Mouse (Mus musculus) cerebellum, adult 2 months (tissue): ENCODE results near the gene Lin7a. TPM values are rescaled to one million over a fixed set of nuclear protein-coding genes. Genes with fewer than 3 reads are reported as not detected.

Experiments used
- DNase-seq, 2 experiments: peaks; one replicate each; pipeline ENCODE4 v3.0.0; 2021
- H3K27ac ChIP-seq: fragments of 200-500 bp; 2 replicates; pipeline ENCODE4 v1.5.1; 2012; ENCODE audit warnings: low read length, control low read depth, inconsistent platforms; ENCODE audit not compliant: insufficient read depth
- H3K27me3 ChIP-seq: fragments of 200-500 bp; 2 replicates; pipeline ENCODE4 v1.6.1; 2012; ENCODE audit warnings: inconsistent platforms, mild to moderate bottlenecking, low read length, moderate library complexity; ENCODE audit not compliant: control insufficient read depth, insufficient read depth
- H3K4me1 ChIP-seq: fragments of 200-500 bp; 2 replicates; pipeline ENCODE4 v1.6.1; 2011; ENCODE audit warnings: low read length; ENCODE audit not compliant: control insufficient read depth, insufficient read depth
- H3K4me3 ChIP-seq: fragments of 200-500 bp; replicated peaks from 2 replicates; pipeline ENCODE3; 2011; ENCODE audit warnings: mild to moderate bottlenecking, low read depth, low read length, control low read depth; ENCODE audit not compliant: insufficient read depth
- CTCF ChIP-seq: fragments of 200-500 bp; IDR thresholded peaks from 2 replicates; pipeline ENCODE4 v1.5.1; 2011; ENCODE audit warnings: low read depth, mild to moderate bottlenecking, control low read depth, low read length, moderate library complexity, borderline replicate concordance; ENCODE audit not compliant: insufficient read depth
- POLR2A ChIP-seq: fragments of 200-500 bp; IDR thresholded peaks from 2 replicates; pipeline ENCODE4 v1.6.1; 2011; ENCODE audit warnings: low read length, control low read depth, borderline replicate concordance; ENCODE audit not compliant: insufficient read depth
- WGBS: fragments of 180-500 bp; shearing (Covaris S2); methylation state at CpG from one replicate; pipeline ENCODE4 v1.1.7; 2018; 5-methylcytosine and 5-hydroxymethylcytosine counted together
- polyA plus RNA-seq: library from polyadenylated mRNA; depleted of rRNA; stranded (reverse); fragments of >200 nt; gene quantifications from 2 replicates; pipeline ENCODE4 v1.2.3, GENCODE M21; 2012

Lin7a gene
- polyA plus RNA-seq, 1 experiment: 49.4 TPM

GRCm38 (mm10) chr10:107300587-107301248 lies 29.2 kb downstream of the Lin7a start:
- no peak overlapping the region for H3K4me3 ChIP-seq
- no peak overlapping the region for H3K27ac ChIP-seq
- TF ChIP-seq CTCF (no peak), POLR2A (no peak)
- DNase-seq: no peak
- WGBS: 68% methylated on average over 2 of the region's 2 CpGs
- H3K4me1 ChIP-seq: peaks cover 11% of the 10 kb centered on the region; the same call in 1 of the 2 replicates
- H3K27me3 ChIP-seq: no peaks in the 10 kb centered on the region

GRCm38 (mm10) chr10:107310964-107311490 lies 39.5 kb downstream of the Lin7a start:
- 14% methylated on average over 5 of the region's 5 CpGs for WGBS
- no peak overlapping the region for H3K4me3 ChIP-seq
- TF ChIP-seq POLR2A (no peak), CTCF (no peak)
- no peak overlapping the region for H3K27ac ChIP-seq
- peak in 1 of 2 experiments; percentile 27 for DNase-seq
- peaks cover 7% of the 10 kb centered on the region; the same call in 1 of the 2 replicates for H3K4me1 ChIP-seq
- no peaks in the 10 kb centered on the region for H3K27me3 ChIP-seq

DNA sequence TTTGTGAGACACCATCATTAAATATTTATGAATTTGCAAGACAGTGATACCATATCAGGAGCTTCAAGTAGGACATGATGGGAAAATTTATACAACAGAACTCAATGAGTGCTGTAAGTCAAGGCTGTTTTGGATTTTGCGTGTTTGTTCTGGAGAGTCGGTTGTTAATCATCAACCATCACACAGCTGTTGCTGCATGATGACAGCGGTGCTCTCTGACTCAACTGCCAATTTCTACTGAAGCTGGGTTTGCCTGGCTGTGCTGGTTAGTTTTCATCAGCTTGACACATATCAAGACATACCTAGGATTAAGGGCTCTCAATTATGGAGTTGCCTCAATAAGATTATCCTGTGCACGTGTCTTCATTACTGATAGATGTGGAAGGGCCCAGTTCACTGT lies 41.1 kb downstream of the Lin7a start:
- 64% methylated on average over 4 of the region's 4 CpGs for WGBS
- H3K27me3 ChIP-seq: no peaks in the 10 kb centered on the region

DNA sequence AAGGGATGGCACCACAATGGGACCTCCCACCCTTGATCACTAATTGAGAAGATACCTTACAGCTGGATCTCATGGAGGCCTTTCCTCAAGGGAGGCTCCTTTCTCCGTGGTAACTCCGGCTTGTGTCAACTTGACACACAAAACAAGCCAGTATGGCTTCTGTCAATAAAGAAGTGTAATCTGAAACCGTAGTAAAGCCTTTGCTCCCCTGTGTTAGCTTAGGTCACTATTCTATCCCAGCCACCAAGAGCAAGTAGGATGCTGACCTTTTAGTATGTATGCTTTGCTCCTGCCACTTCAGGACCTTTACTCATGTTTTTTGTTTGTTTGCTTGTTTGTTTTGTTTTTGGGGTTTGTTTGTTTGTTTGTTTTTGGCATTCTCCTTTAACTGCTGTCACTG lies 41.9 kb downstream of the Lin7a start:
- no peaks in the 10 kb centered on the region for H3K27me3 ChIP-seq
- H3K4me1 ChIP-seq: peaks cover 7% of the 10 kb centered on the region; the same call in 1 of the 2 replicates
- WGBS: 67% methylated on average over 3 of the region's 3 CpGs
- DNase-seq: no peak
- no peak for TF ChIP-seq CTCF
- no peak for TF ChIP-seq POLR2A
- H3K27ac ChIP-seq: no peak overlapping the region
- no peak overlapping the region for H3K4me3 ChIP-seq

More for the DNA sequence above, 41.1 kb downstream of the Lin7a start:
- no peak for DNase-seq
- no peak overlapping the region for H3K4me3 ChIP-seq
- H3K4me1 ChIP-seq: peaks cover 7% of the 10 kb centered on the region; the same call in 1 of the 2 replicates
- TF ChIP-seq POLR2A (no peak), CTCF (no peak)
- H3K27ac ChIP-seq: no peak overlapping the region

DNA sequence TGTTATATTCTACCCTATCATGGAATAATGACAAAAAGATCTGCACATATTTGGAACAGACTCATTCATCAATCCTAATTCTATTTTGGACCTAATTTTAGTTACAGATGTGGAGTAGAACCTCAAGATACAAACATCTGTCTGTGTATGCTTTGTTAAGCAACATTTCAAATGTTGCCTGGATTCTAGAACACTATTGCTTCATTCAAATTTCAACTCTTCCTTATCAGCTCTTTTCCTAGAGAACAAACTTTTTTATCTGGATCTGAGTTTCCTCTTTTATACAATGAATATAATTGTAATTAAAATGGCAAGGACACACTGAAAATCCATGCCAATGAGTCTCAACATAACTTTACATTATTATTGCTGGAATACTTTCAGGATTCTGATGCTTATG lies 43.8 kb downstream of the Lin7a start:
- Histone ChIP-seq H3K4me1 (peaks cover 7% of the 10 kb centered on the region), H3K4me3 (no peak overlapping the region), H3K27ac (no peak overlapping the region), H3K27me3 (no peaks in the 10 kb centered on the region)
- TF ChIP-seq CTCF (no peak), POLR2A (no peak)
- no peak for DNase-seq

DNA sequence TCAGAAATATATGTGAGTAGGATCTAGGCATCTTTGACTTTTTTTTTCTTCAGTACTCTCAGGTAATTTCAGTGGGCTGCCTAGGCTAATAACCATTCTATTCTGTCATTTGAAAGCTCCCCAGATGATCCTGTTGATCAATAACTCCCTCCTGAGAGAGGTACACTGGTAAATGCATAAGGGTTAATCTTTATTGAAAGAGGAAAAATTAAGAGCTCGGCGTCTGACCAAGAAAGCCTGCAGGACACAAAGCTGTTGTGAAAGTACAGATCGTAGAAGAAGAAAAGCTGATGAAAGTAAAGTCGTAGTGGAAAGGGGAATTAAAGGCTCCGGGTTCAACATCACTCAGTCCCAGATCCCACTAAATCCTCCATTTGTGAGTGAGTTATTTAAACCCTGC lies 44.2 kb downstream of the Lin7a start:
- no peak overlapping the region for H3K27ac ChIP-seq
- H3K4me1 ChIP-seq: peaks cover 7% of the 10 kb centered on the region
- 81% methylated on average over 5 of the region's 5 CpGs for WGBS
- TF ChIP-seq POLR2A (no peak), CTCF (no peak)
- H3K4me3 ChIP-seq: no peak overlapping the region
- no peak for DNase-seq
- no peaks in the 10 kb centered on the region for H3K27me3 ChIP-seq

DNA sequence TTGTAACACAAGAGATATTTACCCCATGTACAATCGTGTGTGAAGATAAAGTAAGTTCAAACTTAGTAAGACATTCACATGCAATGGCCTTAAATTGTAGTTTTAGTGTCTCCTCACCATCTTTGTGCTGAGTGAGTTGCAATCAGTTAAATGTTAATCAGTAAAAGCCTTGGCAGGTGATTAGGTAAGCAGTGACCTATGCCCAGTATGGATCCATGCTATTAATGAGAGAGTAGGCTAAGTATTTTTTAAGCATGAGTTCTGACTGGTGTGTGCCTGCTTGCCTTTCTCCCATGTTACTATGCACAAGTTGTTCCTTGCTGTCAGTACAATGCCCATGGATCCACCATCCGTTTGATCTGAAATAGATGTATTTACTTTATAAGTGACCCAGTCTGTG lies 44.6 kb downstream of the Lin7a start:
- H3K4me3 ChIP-seq: no peak overlapping the region
- 85% methylated on average over 2 of the region's 2 CpGs for WGBS
- H3K27ac ChIP-seq: no peak overlapping the region
- no peak for TF ChIP-seq POLR2A
- H3K4me1 ChIP-seq: peaks cover 4% of the 10 kb centered on the region
- no peak for DNase-seq
- H3K27me3 ChIP-seq: no peaks in the 10 kb centered on the region

- no peak overlapping the region for H3K27ac ChIP-seq
- H3K4me3 ChIP-seq: no peak overlapping the region
- DNase-seq: no peak
- TF ChIP-seq CTCF (no peak), POLR2A (no peak)
- WGBS: 19% methylated on average over 2 of the region's 2 CpGs
- no peaks in the 10 kb centered on the region for H3K27me3 ChIP-seq
- no peaks in the 10 kb centered on the region; the same call in none of the 2 replicates for H3K4me1 ChIP-seq
Observed at GRCm38 (mm10) chr10:107319648-107320047, 48.2 kb downstream of the Lin7a start.
